Comparison of ENCODE assay signal across 9 mouse cellular contexts in the genomic region with DNA sequence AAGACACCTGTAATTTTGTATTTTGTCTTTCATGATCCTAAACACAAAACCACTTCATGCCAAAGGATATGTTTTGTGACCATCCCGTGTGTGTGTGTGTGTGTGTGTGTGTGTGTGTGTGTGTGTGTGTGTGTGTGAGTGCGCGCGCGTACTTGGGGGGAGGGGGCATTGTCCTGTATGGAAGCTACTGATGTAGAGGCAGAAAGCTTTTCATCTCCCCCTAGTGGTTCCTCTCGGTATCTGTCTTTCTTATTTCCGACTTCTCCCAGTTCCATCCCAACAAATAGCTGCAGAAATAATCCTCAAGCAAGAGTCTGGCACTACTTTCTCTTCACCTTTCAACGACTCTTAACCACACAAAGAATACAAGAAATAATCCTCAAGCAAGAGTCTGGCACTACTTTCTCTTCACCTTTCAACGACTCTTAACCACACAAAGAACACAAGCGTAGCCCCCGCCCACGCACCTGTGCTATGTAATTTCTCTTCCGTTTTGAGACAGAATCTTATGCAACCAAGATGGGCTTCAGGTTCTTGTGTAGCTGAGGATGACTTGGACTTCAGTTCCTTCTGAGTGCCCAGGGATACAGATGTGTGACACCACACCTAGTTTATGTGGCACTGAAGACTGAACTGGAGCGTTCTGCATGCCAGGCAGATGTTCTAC. TPM values are rescaled to one million over a fixed set of nuclear protein-coding genes. Genes with fewer than 3 reads are reported as not detected.
A peak's percentile ranks its signal among the peaks of the same experiment; 100 is the strongest.
DNase-seq lines count a peak whose midpoint lies in the region.
"Had no signal": no experiment of that assay in that cellular context is flagged by ENCODE, and none has a peak within 500 bp of the region (broad histone marks: within the 10 kb centered on the region; RNA-seq: fewer than 3 reads in every experiment).

No protein-coding gene starts in this region.

- peak; percentile 19 for DNase-seq in adrenal gland, adult 2 months
- no peak for DNase-seq in adrenal gland, postnatal 4 days (ENCODE audit: low spot score in 2 of 2)
- DNase-seq in spleen, adult 18-20 months = peak; percentile 8 to 34
- DNase-seq in spleen, postnatal 4 days (ENCODE audit: low spot score in 2 of 2) = no peak
- DNase-seq in embryo, embryonic 11 days = peak; percentile 78
- DNase-seq in induced T-regulatory cell, adult 2 months (ENCODE audit: low read depth) = peak; percentile 91
- DNase-seq in lung, postnatal 25 days (ENCODE audit: low spot score) = peak; percentile 63
- DNase-seq in telencephalon, adult 2 months (ENCODE audit: low read depth, low spot score) = peak; percentile 55

RNA-seq across cellular contexts. Expression of gene Churc1, which starts 12.6 kb away (rescaled TPM):
- 10 to 100 TPM; 66.2 to 90.4 TPM for total RNA-seq in adrenal gland, adult 2 months (2021)
- polyA plus RNA-seq in adrenal gland, adult 2 months (2012; rRNA removed) = 24.0 and 25.1 TPM in 2 replicates
- 10 to 100 TPM; 82.3 to 84.2 TPM for total RNA-seq in adrenal gland, postnatal 4 days (2021)

RNA-seq across cellular contexts. Expression of gene Fntb, which starts 12.6 kb away (rescaled TPM):
- total RNA-seq in adrenal gland, adult 2 months (2021) = 10 to 100 TPM; 11.0 to 15.4 TPM
- 22.2 and 25.0 TPM in 2 replicates for polyA plus RNA-seq in adrenal gland, adult 2 months (2012; rRNA removed)
- total RNA-seq in adrenal gland, postnatal 4 days (2021) = 10 to 100 TPM; 19.4 to 22.1 TPM

RNA-seq across cellular contexts. Expression of gene Sptb, which starts 42.4 kb away (rescaled TPM):
- 10 to 100 TPM; 15.2 to 47.1 TPM for total RNA-seq in adrenal gland, adult 2 months (2021)
- polyA plus RNA-seq in adrenal gland, adult 2 months (2012; rRNA removed) = 5.5 and 7.2 TPM in 2 replicates
- 10 to 100 TPM; 72.0 to 85.6 TPM for total RNA-seq in adrenal gland, postnatal 4 days (2021)

RNA-seq across cellular contexts. Expression of gene Gpx2, which starts 42.6 kb away (rescaled TPM):
- total RNA-seq in adrenal gland, adult 2 months (2021) = not detected
- polyA plus RNA-seq in adrenal gland, adult 2 months (2012; rRNA removed) = 0.25 TPM in 1 of 2 replicates, not detected in the other
- total RNA-seq in adrenal gland, postnatal 4 days (2021) = not detected
- polyA plus RNA-seq: myocyte had no signal

Comparison
In these comparisons a context has a peak if more than half of its experiments do, and no peak if none do; other contexts are left out.
1. DNase-seq: peak in adrenal gland, adult 2 months (single experiment), spleen, adult 18-20 months (2 of 2), embryo, embryonic 11 days (single experiment), induced T-regulatory cell, adult 2 months (single experiment), lung, postnatal 25 days (single experiment) and telencephalon, adult 2 months (single experiment); none in adrenal gland, postnatal 4 days (0 of 2) and spleen, postnatal 4 days (0 of 2).